Mouse (Mus musculus) mature B cell (primary cell): ENCODE data around the gene Acadsb.
"Not testable (repeated sequence)": the region's sequence is repeated elsewhere in the genome, so short reads cannot be mapped to it uniquely, and the experiment has no call there.

ENCODE experiments used
- in situ Hi-C: fragments of 300-500 bp; cut with MboI; formaldehyde crosslinking; loops from 2 replicates; pipeline ENCODE4 v1.14.3; 2019

Acadsb gene

GRCm38 (mm10) chr7:131410416-131411058 is at the start of gene Acadsb, which contains the start of gene Ikzf5:
Acadsb (plus strand) TSS chr7:131410601.
Ikzf5 (minus strand) TSS chr7:131410521.
- in situ Hi-C loops: no loop called here

DNA sequence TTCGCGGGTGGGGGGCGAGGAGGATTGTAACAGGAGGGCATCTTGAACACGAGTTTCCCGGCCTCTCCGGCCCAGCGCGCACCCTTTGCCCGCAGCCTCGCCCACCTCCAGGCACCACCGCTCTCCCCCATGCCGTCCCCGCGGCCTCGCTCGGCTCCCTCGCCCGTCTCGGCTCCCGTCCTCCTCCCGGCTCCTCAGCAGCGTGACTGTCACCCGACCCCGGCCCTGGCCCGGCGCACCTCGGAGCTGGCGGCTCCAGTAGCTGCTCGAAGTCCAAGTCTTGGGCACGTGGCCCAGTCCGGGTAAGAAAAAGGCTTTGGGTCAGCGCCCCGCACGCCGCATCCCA is 48.2 kb upstream of the Acadsb start:
- in situ Hi-C loops: no loop called here

GRCm38 (mm10) chr7:131362615-131363300 is 47.6 kb upstream of the Acadsb start, which contains the start of gene 2310057M21Rik:
2310057M21Rik (minus strand) TSS chr7:131362759.
- in situ Hi-C loops: no loop called here

- in situ Hi-C loops: no loop called here
These were observed 46.3 kb upstream of the Acadsb start for GRCm38 (mm10) chr7:131364131-131364530.

DNA sequence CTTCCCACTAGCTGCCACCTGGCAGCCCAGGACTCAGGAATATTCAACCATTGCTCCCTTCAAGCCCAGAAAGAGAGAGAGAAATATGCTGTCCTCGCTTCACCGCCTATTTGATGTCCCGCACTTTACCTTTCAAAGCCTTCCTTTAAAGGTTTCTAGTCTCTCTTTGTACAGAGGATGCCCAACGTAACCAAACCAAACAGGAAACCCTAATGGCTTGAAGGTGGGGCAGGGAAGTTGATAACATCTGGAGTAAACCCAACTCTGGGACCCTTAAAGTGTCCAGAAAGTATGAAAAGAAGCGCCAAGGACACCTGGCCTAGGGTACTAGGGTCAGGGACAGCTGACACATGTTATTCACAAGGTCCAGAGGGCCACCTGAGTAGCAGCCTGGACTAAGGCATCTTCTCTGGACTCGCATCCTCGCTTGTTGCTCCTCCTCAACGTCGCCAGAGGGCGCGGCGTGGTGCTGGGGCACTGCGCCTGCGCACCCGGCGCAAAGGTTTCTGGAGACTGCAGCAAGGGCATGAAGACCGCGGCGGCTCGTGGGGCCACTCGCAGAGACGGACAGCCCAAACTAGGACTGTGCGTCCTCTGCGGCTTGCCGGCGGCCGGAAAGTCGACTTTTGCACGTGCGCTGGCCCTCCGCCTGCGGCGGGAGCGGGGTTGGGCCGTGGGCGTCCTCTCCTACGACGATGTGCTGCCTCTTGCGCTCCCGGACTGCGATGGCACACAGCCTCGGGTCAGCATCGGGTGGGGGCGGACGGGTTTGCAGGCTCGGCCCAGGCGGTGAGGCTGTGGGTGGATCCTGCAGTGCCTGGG is 39.5 kb upstream of the Acadsb start, which contains the start of gene Pstk:
Pstk (plus strand) TSS at position 494 of the 822 bp plus-strand sequence.
- in situ Hi-C loops: no loop called here

DNA sequence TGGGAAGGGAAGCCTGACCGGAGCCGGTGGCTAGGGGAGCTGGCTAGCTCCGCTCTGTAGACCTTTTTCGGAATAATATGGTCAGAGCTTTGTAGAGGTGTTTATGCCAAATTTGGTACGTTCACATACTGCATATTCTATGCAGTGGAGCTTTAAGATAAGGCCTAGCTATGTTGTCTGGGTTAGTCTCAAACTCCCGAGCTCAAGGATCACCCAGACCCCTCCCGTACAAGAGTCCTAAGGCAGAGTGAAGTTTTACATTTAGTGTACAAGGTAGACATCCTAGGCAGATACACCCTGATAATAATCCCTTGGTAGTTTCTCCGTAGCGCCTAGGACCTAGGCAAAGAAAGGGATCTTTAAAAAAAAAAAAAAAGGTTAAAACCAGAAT is 38.9 kb upstream of the Acadsb start:
- in situ Hi-C loops: no loop called here

DNA sequence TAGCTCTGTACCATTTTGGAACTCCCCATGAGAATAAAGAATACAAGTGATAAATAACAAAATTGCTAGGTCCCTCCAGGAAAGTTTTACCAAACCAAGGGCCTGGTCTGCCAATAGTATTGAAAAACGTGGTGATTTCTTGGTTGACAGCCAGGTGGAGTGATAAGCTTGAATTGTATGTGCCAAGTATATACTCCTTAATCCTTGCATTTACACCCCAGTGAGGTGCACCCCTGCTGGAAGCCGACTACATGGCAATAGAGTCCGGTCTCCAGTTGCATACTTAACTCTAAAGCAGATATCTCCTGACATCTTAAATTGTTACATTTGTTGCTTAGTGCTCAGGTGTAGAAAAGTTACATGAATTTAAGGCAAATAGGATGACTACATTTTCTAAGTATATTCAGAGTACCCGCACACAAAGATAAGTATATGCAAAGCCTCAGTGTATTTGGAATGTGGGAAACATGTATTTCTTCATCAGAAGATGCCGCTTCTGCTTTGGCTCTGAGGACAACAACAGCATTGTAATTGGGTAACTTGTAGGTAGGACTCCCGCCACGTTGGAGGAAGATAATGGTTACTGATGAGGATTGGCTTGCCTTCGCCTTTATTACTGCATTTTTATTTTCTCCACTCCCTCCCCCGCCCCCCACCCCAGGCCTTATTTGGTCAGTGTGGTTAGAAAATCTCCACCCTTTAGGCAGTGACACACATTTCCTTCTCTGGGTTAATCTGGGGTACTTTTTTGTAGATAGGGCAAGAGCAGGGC is 38.3 kb upstream of the Acadsb start:
- in situ Hi-C loops: no loop called here

- in situ Hi-C loops: not testable (repeated sequence)
These were observed 18.6 kb upstream of the Acadsb start for GRCm38 (mm10) chr7:131391761-131392160.

- in situ Hi-C loops: no loop called here
These were observed 947 bp upstream of the Acadsb start for GRCm38 (mm10) chr7:131409321-131409987.

DNA sequence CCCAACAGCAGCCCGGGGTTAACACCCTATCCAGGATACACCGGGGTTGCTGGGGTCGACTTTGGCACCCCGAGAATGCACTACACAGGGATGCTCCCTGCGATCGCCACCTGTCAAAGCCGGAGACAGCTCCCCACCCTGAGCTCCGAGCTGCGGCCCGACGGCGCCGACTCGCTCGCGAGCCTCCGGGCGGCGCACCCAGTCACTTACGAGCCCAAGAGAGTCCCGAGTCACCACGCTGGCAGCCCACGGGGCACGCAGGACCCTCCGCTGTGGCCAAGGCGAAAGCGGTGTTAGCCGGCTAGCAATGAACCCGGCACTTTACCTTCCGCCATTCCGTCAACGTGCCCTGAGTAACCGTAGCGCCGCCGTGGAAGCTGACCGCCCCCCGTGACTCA is 414 bp upstream of the Acadsb start:
- in situ Hi-C loops: no loop called here

DNA sequence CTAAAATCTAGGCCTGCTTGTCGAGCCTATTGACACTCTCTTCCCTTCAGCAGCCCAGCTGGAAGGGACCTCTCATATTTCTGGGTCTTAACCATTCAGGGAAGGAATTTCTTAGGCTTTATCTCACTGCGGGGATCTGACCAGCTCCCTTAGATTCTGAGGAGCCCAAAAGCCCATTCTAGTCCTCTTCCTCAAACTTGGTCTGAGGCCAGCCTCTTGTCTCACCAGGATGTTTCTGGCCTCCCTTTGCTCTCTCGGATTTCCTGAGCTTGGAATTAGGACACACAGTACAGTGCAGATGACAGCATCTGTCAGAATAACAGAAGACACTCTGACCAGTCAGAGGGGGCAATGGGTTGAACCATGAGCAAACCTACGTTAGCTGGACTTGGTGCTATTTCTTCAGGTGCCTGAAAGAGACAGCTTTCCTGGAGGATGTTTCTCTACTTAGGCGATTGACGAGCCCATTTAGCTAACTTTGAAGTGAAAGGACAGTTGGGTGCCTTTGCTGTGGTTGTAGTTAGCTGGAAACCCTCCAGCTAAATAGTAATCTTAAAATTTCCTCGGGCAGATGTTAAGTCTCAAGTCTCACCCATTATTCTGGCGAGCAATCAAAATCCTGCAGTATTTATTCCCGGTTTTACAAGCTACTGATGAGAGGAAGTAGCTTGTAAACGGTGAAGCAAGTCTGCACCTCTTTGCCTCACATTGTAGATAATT is 980 bp downstream of the Acadsb start:
- in situ Hi-C loops: no loop called here

- in situ Hi-C loops: no loop called here
These were observed 1.5 kb downstream of the Acadsb start for GRCm38 (mm10) chr7:131411941-131412270.

DNA sequence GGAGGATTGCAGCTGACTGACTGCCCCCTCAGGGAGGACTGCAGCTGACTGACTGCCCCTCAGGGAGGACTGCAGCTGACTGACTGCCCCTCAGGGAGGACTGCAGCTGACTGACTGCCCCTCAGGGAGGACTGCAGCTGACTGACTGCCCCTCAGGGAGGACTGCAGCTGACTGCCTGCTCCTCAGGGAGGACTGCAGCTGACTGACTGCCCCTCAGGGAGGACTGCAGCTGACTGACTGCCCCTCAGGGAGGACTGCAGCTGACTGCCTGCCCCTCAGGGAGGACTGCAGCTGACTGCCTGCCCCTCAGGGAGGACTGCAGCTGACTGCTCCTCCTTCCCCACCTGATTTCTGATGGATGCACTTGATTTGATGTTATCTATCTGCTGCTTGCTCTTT is 6.3 kb downstream of the Acadsb start:
- in situ Hi-C loops: not testable (repeated sequence)

GRCm38 (mm10) chr7:131417605-131418004 is 7.2 kb downstream of the Acadsb start:
- in situ Hi-C loops: no loop called here

- in situ Hi-C loops: no loop called here
These were observed 14.5 kb downstream of the Acadsb start for GRCm38 (mm10) chr7:131424912-131425311.

DNA sequence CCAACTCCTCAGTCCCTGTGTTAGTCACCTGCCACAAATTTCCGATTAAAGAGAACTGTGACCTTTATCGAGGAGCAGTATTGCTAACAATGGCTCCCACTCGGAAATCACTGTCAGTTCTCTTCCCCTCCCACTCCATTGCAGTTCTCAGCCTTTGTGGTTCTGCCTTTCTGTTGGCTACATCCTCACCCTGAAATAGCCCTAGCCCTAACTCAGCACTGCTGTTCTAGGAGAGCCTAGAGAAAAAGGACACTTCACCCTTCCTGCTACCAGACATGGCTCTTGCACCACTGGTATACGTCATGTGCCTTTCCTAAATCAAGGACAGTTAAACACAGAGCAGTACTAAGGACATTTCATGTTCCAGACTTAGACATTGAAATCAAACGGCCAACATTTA is 16.9 kb downstream of the Acadsb start:
- in situ Hi-C loops: no loop called here

DNA sequence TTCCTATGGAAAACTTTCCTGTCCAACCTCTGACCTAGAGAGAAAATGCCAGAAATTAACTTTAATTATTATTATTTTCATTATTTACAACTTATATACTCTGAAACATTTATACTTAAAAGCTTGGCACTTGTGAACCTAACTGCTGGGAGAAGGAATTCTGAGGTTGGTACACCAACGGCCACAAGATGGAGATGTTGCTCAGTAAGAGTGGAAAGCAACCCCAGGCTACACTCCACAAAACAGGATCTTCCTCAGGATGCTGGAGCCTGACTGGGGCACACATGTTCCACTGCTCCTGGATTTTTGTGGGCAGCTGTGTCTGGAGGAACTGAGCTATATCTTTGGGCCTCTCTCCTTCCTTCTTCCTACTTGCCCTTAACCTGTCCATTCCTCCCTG is 21.8 kb downstream of the Acadsb start:
- in situ Hi-C loops: no loop called here

DNA sequence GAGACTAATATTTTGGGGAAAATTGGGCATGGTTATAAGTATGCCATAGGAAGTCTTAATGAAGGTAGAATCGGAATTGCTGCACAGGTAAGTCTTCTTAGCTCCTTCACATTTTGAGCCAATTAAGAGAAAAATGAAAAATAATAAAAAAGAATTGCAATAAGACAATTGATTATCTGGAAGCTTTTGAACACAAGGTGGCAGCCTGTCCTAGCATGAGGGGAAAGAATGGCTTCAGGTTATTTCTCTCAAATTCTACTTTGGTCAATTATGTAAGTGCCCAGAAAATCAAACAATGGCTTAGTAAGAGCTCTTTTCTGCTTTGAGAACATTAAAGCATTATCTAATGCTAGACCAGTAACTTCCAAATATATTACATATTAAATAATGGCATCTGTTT is 23.9 kb downstream of the Acadsb start:
- in situ Hi-C loops: no loop called here

GRCm38 (mm10) chr7:131437051-131437450 is 26.6 kb downstream of the Acadsb start:
- in situ Hi-C loops: no loop called here

GRCm38 (mm10) chr7:131456714-131457113 is 46.3 kb downstream of the Acadsb start:
- in situ Hi-C loops: no loop called here

DNA sequence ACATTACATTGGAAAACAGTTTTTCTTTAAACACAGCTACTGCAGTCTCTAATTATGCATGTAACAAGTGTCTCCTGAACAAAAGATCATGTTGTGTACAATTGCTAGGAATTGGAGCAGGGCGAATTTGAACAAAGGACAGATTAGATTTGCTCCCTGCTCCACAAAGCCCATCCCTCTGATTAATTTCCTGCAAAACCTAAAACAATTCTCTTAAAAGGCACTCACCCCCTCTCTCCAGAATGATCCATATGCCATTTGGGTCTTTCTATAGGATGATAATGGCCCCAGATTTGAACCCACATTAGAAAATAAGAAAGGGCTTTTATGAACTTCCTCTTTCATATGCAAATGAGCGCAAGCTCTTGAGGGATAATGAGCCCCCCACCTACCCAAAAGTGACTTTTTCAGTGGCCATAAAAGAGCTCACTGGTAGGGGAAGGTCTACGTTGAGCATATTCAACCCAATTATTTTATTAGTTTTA is 54.8 kb downstream of the Acadsb start:
- in situ Hi-C loops: no loop called here
